In the genomic region with DNA sequence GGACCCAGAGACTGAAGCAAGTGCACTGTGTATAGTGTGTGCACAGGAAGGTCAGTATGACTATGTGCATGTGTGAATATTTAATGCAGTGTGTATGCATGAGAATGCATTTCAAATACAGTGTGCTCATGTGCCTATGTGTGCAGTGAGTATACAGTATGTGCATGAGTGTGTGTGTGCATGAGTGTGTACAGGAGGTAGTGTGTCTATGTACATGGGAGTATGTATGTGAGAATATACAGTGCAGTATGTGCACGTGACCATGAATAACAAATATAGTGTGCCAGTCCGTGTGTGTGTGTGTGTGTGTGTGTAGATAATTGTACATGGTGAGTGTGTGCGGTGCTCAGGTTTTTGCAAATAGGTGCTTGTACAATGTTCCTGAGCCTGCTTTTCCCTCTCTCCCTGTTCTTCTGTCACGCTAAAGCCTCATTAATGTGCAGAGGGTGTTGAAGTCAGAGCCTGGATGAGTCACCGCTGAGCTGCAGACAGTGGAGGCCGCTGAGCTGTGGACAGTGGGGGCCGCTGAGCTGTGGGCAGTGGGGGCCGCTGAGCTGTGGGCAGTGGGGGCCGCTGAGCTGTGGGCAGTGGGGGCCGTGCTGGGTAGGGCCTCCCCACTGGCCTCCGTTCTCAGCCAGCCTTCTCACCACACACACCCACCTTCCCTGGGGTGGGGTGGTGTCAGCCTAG, we compare ENCODE assay signal across 11 mouse cellular contexts. TPM values are rescaled to one million over a fixed set of nuclear protein-coding genes. Genes with fewer than 3 reads are reported as not detected.
DNase-seq lines count a peak whose midpoint lies in the region; ATAC-seq and TF ChIP-seq lines count a peak whose summit lies in the region.
"Had no signal": no experiment of that assay in that cellular context is flagged by ENCODE, and none has a peak within 500 bp of the region (broad histone marks: within the 10 kb centered on the region; RNA-seq: fewer than 3 reads in every experiment).

No protein-coding gene starts in this region.

- no peak for TF ChIP-seq CTCF in C2C12 (IDR thresholded peaks at IDR 0.05; ENCODE audit: control insufficient read depth, insufficient read depth, insufficient read length)
- TF ChIP-seq CTCF in liver, postnatal 0 days (IDR thresholded peaks at IDR 0.05; ENCODE audit: low read depth), result no peak

- H3K36me3 ChIP-seq in intestine, embryonic 16.5 days (ENCODE audit: control insufficient read depth, insufficient read depth, low read length), result no peaks in the 10 kb centered on the region
- H3K36me3 ChIP-seq in intestine, embryonic 15.5 days, result no peaks in the 10 kb centered on the region
- no peaks in the 10 kb centered on the region for H3K36me3 ChIP-seq in C2C12 (ENCODE audit: control insufficient read depth, insufficient read depth)
- no peaks in the 10 kb centered on the region for H3K36me3 ChIP-seq in liver, postnatal 0 days (replicated peaks; ENCODE audit: insufficient read depth, low read length)

- H3K27me3 ChIP-seq in intestine, embryonic 16.5 days (replicated peaks; ENCODE audit: control insufficient read depth, insufficient read depth, low read length), result no peaks in the 10 kb centered on the region
- H3K27me3 ChIP-seq in intestine, embryonic 15.5 days (replicated peaks), result no peaks in the 10 kb centered on the region
- H3K27me3 ChIP-seq in C2C12 (ENCODE audit: control insufficient read depth, insufficient read depth, insufficient read length), result peaks cover 3% of the 10 kb centered on the region
- H3K27me3 ChIP-seq in liver, postnatal 0 days (ENCODE audit: insufficient read depth, low read length), result no peaks in the 10 kb centered on the region

- no peak overlapping the region for H3K27ac ChIP-seq in intestine, embryonic 16.5 days (ENCODE audit: low read length)
- H3K27ac ChIP-seq in intestine, embryonic 15.5 days, result no peak overlapping the region
- H3K27ac ChIP-seq in liver, postnatal 0 days (ENCODE audit: low read depth), result no peak overlapping the region

- peak; percentile 35 for DNase-seq in adrenal gland, postnatal 10 days
- DNase-seq in liver, postnatal 0 days, result peak; percentile 4
- DNase-seq in yolk sac, embryonic 10.5 days (ENCODE audit: low spot score), result no peak
- no peak for DNase-seq in cerebellum, postnatal 25 days
- DNase-seq: cerebellum, adult 9-10 months; kidney, adult 11 months had no signal

- H3K4me2 ChIP-seq in intestine, embryonic 16.5 days (ENCODE audit: low read depth, low read length), result no peak overlapping the region
- no peak overlapping the region for H3K4me2 ChIP-seq in intestine, embryonic 15.5 days (replicated peaks)
- no peak overlapping the region for H3K4me2 ChIP-seq in liver, postnatal 0 days (ENCODE audit: low read depth, low read length)

- H3K9me3 ChIP-seq in intestine, embryonic 16.5 days (ENCODE audit: control insufficient read depth, low read length), result no peaks in the 10 kb centered on the region
- H3K9me3 ChIP-seq in intestine, embryonic 15.5 days, result no peaks in the 10 kb centered on the region
- no peaks in the 10 kb centered on the region for H3K9me3 ChIP-seq in liver, postnatal 0 days (ENCODE audit: low read length)

- no peak overlapping the region for H3K4me3 ChIP-seq in intestine, embryonic 16.5 days (ENCODE audit: low read length)
- no peak overlapping the region for H3K4me3 ChIP-seq in intestine, embryonic 15.5 days (replicated peaks)
- H3K4me3 ChIP-seq in C2C12 (ENCODE audit: insufficient read depth, poor library complexity, severe bottlenecking), result no peak overlapping the region
- H3K4me3 ChIP-seq in liver, postnatal 0 days (ENCODE audit: low read depth, low read length), result no peak overlapping the region
- H3K4me3 ChIP-seq: myocyte had no signal

- TF ChIP-seq EP300 in liver, postnatal 0 days (IDR thresholded peaks at IDR 0.05; ENCODE audit: low read depth), result no peak

- ATAC-seq in intestine, embryonic 16.5 days, result 0 out of 2 replicates have a peak, but pooled peaks have one; percentile 21
- no peak for ATAC-seq in intestine, embryonic 15.5 days
- no peak for ATAC-seq in liver, postnatal 0 days
- ATAC-seq in megakaryocyte-erythroid progenitor cell, adult 5-6 weeks (replicated peaks; ENCODE audit: low FRiP score, low TSS enrichment, poor library complexity, severe bottlenecking), result no peak

- no peaks in the 10 kb centered on the region for H3K79me3 ChIP-seq in C2C12 (ENCODE audit: low read depth)

- WGBS in intestine, embryonic 16.5 days, result 72% methylated on average over 11 of the region's 11 CpGs
- 75% methylated on average over 11 of the region's 11 CpGs for WGBS in intestine, embryonic 15.5 days
- 74% methylated on average over 11 of the region's 11 CpGs for whole genome bisulfite sequencing in liver, postnatal 0 days (ENCODE audit: insufficient replicate concordance)

- H3K4me1 ChIP-seq in intestine, embryonic 16.5 days (ENCODE audit: control insufficient read depth, insufficient read depth, low read length), result peaks cover 15% of the 10 kb centered on the region
- H3K4me1 ChIP-seq in intestine, embryonic 15.5 days (replicated peaks), result peaks cover 9% of the 10 kb centered on the region
- no peaks in the 10 kb centered on the region for H3K4me1 ChIP-seq in liver, postnatal 0 days (ENCODE audit: insufficient read depth)

- H3ac ChIP-seq in C2C12 (ENCODE audit: control insufficient read depth, insufficient read length, low read depth), result no peak overlapping the region

- no peak overlapping the region for H3K9ac ChIP-seq in intestine, embryonic 16.5 days (ENCODE audit: low read depth, low read length)
- no peak overlapping the region for H3K9ac ChIP-seq in intestine, embryonic 15.5 days
- no peak overlapping the region for H3K9ac ChIP-seq in liver, postnatal 0 days (replicated peaks)

- no peaks in the 10 kb centered on the region for H3K79me2 ChIP-seq in C2C12 (ENCODE audit: control insufficient read depth, insufficient read depth)

TF ChIP-seq in C2C12, 6 proteins besides CTCF, POLR2A, EP300 and RAD21:
- TF ChIP-seq USF1 (IDR thresholded peaks at IDR 0.05; ENCODE audit: low read depth) (peak; percentile 23), MYOD1 (IDR thresholded peaks at IDR 0.05; ENCODE audit: control insufficient read depth, insufficient read length, low read depth) (no peak), CEBPB (IDR thresholded peaks at IDR 0.05; ENCODE audit: low read depth) (no peak), FOSL1 (IDR thresholded peaks at IDR 0.05; ENCODE audit: insufficient read depth, low read length, poor library complexity, severe bottlenecking) (no peak), MYOG (IDR thresholded peaks at IDR 0.05; ENCODE audit: control insufficient read depth, extremely low read depth, insufficient read length) (no peak), MAX (IDR thresholded peaks at IDR 0.05) (no peak)

RNA-seq across cellular contexts. Expression of a gene that starts 50.8 kb away (rescaled TPM):
- 8.3 and 9.1 TPM in 2 replicates for polyA plus RNA-seq in intestine, embryonic 16.5 days (2015; fragmentation: Nextera tagmentation; extraction: Ambion mirVana)
- polyA plus RNA-seq in intestine, embryonic 15.5 days (2015; fragmentation: Nextera tagmentation; extraction: Ambion mirVana), result 8.5 and 10.6 TPM in 2 replicates
- polyA plus RNA-seq in C2C12 (2012; fragmentation: generic; extraction: Trizol), result 9.8 TPM
- 10 to 100 TPM; 30.9 to 37.5 TPM for total RNA-seq in adrenal gland, postnatal 10 days (2021)
- 2.4 and 2.9 TPM in 2 replicates for polyA plus RNA-seq in liver, postnatal 0 days (2015; fragmentation: Nextera tagmentation; extraction: Ambion mirVana)
- 29.5 and 37.2 TPM in 2 replicates for total RNA-seq in megakaryocyte-erythroid progenitor cell, adult 5-6 weeks (2014; fragmentation: Nextera tagmentation)
- 25.0 and 32.9 TPM in 2 replicates for total RNA-seq in megakaryocyte-erythroid progenitor cell, adult 5-6 weeks (2017)

Comparison
In these comparisons a context has a peak if more than half of its experiments do, and no peak if none do; other contexts are left out.
1. DNase-seq: peak in adrenal gland, postnatal 10 days (single experiment) and liver, postnatal 0 days (single experiment); none in yolk sac, embryonic 10.5 days (single experiment) and cerebellum, postnatal 25 days (0 of 2).